Mouse (Mus musculus) heart, adult 18-20 months (tissue): ENCODE measurements around the gene Adprhl2. TPM values are rescaled to one million over a fixed set of nuclear protein-coding genes. Genes with fewer than 3 reads are reported as not detected.

Experiments
- DNase-seq, 2 experiments: peaks; one replicate each; pipeline ENCODE4 v3.0.0; 2021 to 2022; ENCODE audit warnings: mixed read lengths in 1 of 2
- total RNA-seq, 2 experiments: library from RNA; stranded (reverse); gene quantifications; 2 replicates each; pipeline ENCODE4 v1.2.3; 2021

Adprhl2 gene
- total RNA-seq, 2 experiments from 2014 or later: 10.4 to 12.4 TPM

- DNase-seq: no peak
Measured at GRCm38 (mm10) chr4:126269292-126269691, 52.2 kb downstream of the Adprhl2 start.

Other genes with a start within 250 kb of the Adprhl2 start
- gene Lsm10, start 225.1 kb downstream of the Adprhl2 start, total RNA-seq: 10 to 100 TPM; 13.3 to 15.3 TPM
- 10 to 100 TPM; 41.4 to 52.6 TPM for gene Stk40, start 217.7 kb downstream of the Adprhl2 start, total RNA-seq
- 1 to 10 TPM; 8.8 to 9.5 TPM for gene Eva1b, start 174.0 kb downstream of the Adprhl2 start, total RNA-seq
- 1 to 10 TPM; 1.3 to 2.4 TPM for gene Sh3d21, start 158.2 kb downstream of the Adprhl2 start, total RNA-seq
- 100 to 1,000 TPM in 1 of 2 experiments, 10 to 100 TPM in 1; 86.5 to 116 TPM for gene Thrap3, start 118.9 kb downstream of the Adprhl2 start, total RNA-seq
- gene Map7d1, start 65.4 kb downstream of the Adprhl2 start, total RNA-seq: 100 to 1,000 TPM; 240 to 249 TPM
- 10 to 100 TPM; 46.2 to 56.9 TPM for gene Trappc3, start 59.4 kb downstream of the Adprhl2 start, total RNA-seq
- under 1 TPM; 0.52 to 0.95 TPM for gene Col8a2, start 34.9 kb downstream of the Adprhl2 start, total RNA-seq
- gene Tekt2, start 4.0 kb upstream of the Adprhl2 start, total RNA-seq: under 1 TPM; 0.32 to 0.44 TPM
- 10 to 100 TPM; 12.5 to 14.4 TPM for gene Ago3, start 107.9 kb upstream of the Adprhl2 start, total RNA-seq
- 10 to 100 TPM; 10.4 to 12.0 TPM for gene Ago1, start 146.9 kb upstream of the Adprhl2 start, total RNA-seq
- 10 to 100 TPM; 10.2 to 11.5 TPM for gene Ago4, start 211.8 kb upstream of the Adprhl2 start, total RNA-seq
- gene Clspn, start 235.2 kb upstream of the Adprhl2 start, total RNA-seq: under 1 TPM; 0.20 to 0.41 TPM